Mouse (Mus musculus): ENCODE measurements around the gene Med10.
A peak's percentile ranks its signal among the peaks of the same experiment; 100 is the strongest.

Gene Med10

DNA sequence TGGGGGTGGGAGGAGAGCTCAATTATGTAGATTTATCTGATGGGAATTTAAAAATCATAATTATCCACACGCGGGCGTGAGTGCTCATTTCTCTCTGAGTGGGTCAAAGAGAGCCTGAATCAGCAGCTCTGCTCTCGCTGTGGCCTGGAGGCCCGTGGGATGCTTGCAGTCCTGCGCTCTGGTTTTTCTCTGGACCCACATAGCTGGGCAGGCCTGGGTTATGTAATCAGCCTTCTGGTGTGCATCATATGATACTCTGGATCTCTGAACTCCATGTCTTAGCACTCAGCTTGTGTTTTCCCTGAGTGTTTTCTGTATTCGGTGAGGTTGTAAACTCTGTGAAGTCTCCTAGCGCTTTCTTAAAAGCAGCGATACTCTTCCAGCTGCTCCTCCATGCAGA, 30.4 kb downstream of the Med10 start:
- DNase-seq: no peak

DNA sequence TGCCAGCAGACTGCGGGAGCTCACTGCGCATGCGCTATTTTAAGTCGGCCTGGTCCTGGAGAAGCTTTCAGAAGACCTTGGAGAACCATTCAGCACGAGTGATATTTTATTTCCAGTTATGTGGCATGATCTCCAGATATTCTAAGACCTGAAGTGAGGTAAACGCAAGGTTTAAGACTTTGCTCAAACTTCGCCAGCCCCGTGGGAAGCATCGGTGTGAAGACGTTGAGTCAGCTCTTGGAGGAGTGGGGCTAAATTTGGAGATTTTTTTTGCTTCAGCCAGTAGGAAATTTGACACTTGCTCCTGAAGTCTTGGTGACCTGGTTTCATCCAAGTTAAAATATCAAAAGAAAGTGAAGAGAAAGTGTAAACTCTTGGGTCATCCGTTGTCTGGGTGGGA, 31.2 kb downstream of the Med10 start:
- DNase-seq: no peak

DNA sequence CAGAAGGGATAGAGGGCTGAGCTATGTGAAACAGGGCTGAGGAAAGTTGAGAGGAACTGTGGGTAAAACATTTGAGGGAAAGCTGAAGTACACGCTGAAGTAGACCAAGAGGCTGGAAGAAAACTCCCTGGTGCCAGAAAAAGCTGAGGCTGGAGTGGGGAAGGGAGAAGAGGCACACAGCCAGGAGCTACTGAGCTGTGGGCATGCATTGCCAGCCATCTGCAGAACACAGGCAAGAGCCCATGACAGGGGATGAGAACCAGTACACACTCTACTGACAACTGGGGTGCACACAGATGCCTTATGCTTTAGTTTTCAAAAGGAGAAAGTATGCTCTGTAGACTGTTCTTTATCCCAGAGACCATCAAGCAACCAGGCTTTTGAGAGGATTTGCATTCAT, 43.4 kb downstream of the Med10 start:
- peak; percentile 60 to 65 for DNase-seq

DNA sequence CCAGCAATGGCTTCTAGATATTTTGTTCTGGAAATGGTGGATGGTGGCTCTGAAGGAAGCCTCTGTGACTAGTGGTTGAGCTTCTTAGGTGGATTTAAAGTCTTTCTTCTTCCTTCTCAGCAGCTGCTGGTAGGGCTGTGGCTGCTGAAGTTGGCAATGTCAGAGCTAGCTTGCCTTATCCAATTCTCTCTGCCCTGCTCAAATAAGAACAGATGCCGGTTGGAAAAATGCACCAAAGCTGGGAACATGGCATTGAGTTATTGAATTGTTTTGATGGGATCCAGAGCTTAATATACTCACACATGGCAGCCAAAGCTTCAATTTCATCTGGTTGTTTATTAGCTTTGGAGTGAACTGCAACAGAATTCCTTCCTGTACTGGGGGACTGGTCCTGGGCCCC, 47.4 kb downstream of the Med10 start:
- no peak for DNase-seq

DNA sequence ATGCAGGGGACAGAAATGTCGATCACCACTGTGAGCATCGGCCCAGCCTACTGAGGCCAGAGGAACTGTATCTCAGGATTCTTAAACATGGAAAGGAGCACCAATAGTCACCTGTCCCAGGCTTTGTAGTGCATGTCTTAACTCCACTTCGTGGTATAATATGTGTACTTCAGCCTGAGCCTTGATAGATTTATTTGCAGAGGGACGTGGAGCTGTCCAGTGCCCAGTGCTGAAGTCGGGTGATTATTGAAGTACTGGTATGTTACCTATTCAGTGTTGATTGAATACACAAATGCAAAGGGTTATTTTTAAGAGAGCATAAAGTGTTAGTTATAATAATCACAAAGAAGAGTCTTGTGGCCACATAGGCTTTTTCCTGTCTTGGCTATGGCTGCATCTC, 50.1 kb downstream of the Med10 start:
- DNase-seq: no peak

DNA sequence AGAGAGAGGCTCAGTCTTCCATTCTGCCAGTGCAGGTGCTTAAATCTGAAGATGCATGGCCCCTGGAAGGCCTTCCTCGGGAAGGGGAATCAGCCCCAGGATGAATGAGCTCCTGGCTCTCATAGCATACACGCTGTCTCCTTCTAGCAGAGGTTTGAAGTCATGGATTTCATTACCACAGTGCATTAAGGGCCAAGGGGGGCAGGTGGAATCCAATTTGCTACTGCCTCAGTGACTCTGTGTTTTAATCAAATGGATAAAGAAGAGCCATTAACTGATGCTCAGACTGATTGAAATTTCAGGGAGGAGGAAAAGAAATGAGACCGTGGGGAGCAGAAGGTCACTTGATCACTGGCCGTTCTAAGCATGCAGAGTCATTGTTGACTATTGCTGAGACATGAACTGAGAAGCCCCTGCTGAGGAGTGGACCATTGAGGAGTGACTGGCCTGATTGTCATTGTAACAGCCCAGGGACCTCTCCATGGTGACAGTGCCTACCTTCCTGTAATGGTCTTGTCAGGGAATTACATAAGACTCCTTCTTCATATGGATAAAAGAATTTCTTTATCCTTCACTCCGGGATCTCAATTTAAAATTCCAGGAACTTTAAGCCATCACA, 51.3 kb downstream of the Med10 start:
- no peak for DNase-seq

DNA sequence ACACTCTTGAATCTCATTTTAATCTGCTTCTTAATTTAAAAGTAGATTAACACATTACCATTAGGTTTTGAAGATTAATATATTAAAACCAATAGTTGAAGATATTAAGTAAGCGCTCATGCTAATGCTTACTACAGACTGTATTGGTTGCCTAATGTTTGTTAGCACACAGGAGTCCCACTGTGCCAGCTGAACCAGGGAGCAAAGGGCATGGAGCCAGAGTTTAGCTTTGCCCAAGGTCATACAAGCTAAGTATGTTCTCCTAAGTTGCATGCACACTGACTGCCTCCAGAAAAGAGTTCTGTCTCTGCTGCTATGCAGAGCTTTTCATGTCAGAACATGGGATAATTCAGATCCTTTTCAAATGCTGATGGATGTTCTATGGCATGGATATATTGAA, 53.7 kb downstream of the Med10 start:
- no peak for DNase-seq

DNA sequence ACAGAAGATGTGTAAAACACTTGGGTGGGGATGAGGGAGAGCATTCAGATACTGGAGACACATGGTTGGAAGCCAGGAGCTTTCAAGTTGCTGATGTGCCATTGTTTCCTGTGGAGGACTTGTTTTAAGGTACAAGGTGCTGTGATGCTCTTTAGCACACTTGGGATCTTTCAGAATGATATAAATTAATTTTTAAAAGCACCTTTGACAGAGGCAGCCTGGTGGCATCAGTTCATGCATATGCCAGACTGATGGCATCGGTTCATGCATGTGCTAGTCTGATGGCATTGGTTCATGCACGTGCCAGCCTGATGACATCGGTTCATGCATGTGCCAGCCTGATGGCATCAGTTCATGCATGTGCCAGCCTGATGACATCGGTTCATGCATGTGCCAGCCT, 60.1 kb downstream of the Med10 start:
- no peak for DNase-seq

DNA sequence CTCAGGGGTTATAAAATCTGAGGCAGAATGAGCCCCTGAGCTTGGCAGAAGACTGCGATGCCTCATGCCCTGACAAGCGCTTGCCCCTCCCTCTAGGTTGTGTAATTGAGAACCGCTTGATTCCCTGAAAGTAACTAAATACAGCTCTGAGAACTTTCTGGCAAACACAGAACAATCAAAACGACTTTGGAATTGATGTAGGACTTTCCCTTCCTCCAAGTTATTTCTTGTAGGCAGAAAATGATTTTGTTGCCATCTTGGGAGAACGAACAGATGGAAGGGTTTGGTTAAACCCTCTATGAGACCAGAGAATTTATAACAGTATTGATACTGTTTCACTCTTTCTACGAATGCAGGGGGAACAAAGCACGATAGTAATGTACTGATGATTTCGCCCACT, 62.7 kb downstream of the Med10 start:
- DNase-seq: no peak
